ENCODE assay signal across 8 mouse cellular contexts in the genomic region with DNA sequence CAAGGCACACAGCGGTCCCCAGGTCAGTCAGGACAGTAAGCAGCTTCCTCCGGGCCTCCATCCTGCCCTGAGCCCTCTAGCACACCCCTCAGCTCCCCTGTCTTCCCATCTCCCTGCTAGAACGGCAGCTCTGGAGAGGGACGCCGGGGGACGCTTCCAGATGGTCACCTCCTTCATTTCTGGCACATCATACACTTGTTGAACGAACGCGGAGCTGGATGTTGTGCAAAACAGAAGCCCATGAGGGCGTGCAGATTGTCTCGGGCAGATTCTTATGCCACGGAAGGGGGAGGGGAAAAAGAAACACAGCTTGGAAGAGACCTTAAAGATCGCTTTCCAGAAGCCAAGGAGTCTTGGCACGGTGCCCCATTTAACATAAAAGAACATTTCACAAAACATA.
A peak's percentile ranks its signal among the peaks of the same experiment; 100 is the strongest.
DNase-seq lines count a peak whose midpoint lies in the region; ATAC-seq and TF ChIP-seq lines count a peak whose summit lies in the region.

No protein-coding gene starts in this region.

- peaks cover 13% of the 10 kb centered on the region for H3K36me3 ChIP-seq in heart, embryonic 13.5 days
- H3K36me3 ChIP-seq in lung, embryonic 16.5 days (ENCODE audit: control insufficient read depth, insufficient read depth, low read length) = peaks cover 6% of the 10 kb centered on the region; the same call in 1 of the 2 replicates
- no peaks in the 10 kb centered on the region for H3K36me3 ChIP-seq in hindbrain, embryonic 16.5 days (ENCODE audit: control insufficient read depth, insufficient read depth, low read length)

- H3K9me3 ChIP-seq in heart, embryonic 13.5 days = 0 out of 2 replicates have a peak, but pooled peaks cover 3% of the 10 kb centered on the region
- H3K9me3 ChIP-seq in lung, embryonic 16.5 days (ENCODE audit: control insufficient read depth, low read length) = peaks cover 6% of the 10 kb centered on the region
- H3K9me3 ChIP-seq in hindbrain, embryonic 16.5 days (ENCODE audit: control insufficient read depth, low read length) = no peaks in the 10 kb centered on the region

- H3K27me3 ChIP-seq in heart, embryonic 13.5 days (replicated peaks) = no peaks in the 10 kb centered on the region
- H3K27me3 ChIP-seq in lung, embryonic 16.5 days (ENCODE audit: control insufficient read depth, insufficient read depth, low read depth, low read length) = no peaks in the 10 kb centered on the region
- H3K27me3 ChIP-seq in hindbrain, embryonic 16.5 days (replicated peaks; ENCODE audit: control insufficient read depth, insufficient read depth, low read length) = no peaks in the 10 kb centered on the region

- peak overlapping the region; percentile 33 for H3K4me2 ChIP-seq in heart, embryonic 13.5 days
- H3K4me2 ChIP-seq in lung, embryonic 16.5 days (ENCODE audit: low read depth, low read length) = peak overlapping the region; percentile 44
- H3K4me2 ChIP-seq in hindbrain, embryonic 16.5 days (ENCODE audit: low read length) = peak overlapping the region; percentile 30

- no peak overlapping the region for H3K9ac ChIP-seq in heart, embryonic 13.5 days
- H3K9ac ChIP-seq in lung, embryonic 16.5 days (ENCODE audit: low read length) = no peak overlapping the region
- no peak overlapping the region for H3K9ac ChIP-seq in hindbrain, embryonic 16.5 days (ENCODE audit: low read depth, low read length)

- no peak for TF ChIP-seq CTCF in lung, adult 2 months (IDR thresholded peaks at IDR 0.05; ENCODE audit: insufficient read depth, low read length)

- peaks cover 16% of the 10 kb centered on the region; the same call in 1 of the 2 replicates for H3K4me1 ChIP-seq in heart, embryonic 13.5 days
- H3K4me1 ChIP-seq in lung, embryonic 16.5 days (replicated peaks; ENCODE audit: control insufficient read depth, insufficient read depth, low read length) = peaks cover 11% of the 10 kb centered on the region
- H3K4me1 ChIP-seq in lung, adult 2 months (ENCODE audit: control insufficient read depth, insufficient read depth, low read length) = peaks cover 4% of the 10 kb centered on the region; the same call in 1 of the 2 replicates
- peaks cover 18% of the 10 kb centered on the region for H3K4me1 ChIP-seq in hindbrain, embryonic 16.5 days (ENCODE audit: control insufficient read depth, insufficient read depth, low read depth, low read length)

- DNase-seq in heart, postnatal 25 days (ENCODE audit: low spot score) = no peak
- DNase-seq in lung, adult 2 months = no peak
- peak; percentile 82 for DNase-seq in retina, postnatal 1 day
- no peak for DNase-seq in adrenal gland, adult 2 months
- DNase-seq in cerebellum, adult 11-12 months = no peak

- no peak overlapping the region for H3K27ac ChIP-seq in heart, embryonic 13.5 days (replicated peaks)
- no peak overlapping the region for H3K27ac ChIP-seq in lung, embryonic 16.5 days (ENCODE audit: low read length)
- peak overlapping the region; percentile 36; the same call in 1 of the 2 replicates for H3K27ac ChIP-seq in hindbrain, embryonic 16.5 days (ENCODE audit: low read depth, low read length)

- no peak overlapping the region for H3K4me3 ChIP-seq in heart, embryonic 13.5 days
- peak overlapping the region; percentile 16 for H3K4me3 ChIP-seq in lung, embryonic 16.5 days (ENCODE audit: low read length)
- no peak overlapping the region for H3K4me3 ChIP-seq in lung, adult 2 months (replicated peaks; ENCODE audit: extremely low read depth, low read depth, low read length)
- no peak overlapping the region for H3K4me3 ChIP-seq in hindbrain, embryonic 16.5 days (ENCODE audit: low read length)

- no peak for TF ChIP-seq POLR2A in lung, adult 2 months (IDR thresholded peaks at IDR 0.05; ENCODE audit: borderline replicate concordance, extremely low read depth, low read depth, low read length)

- no peak for ATAC-seq in heart, embryonic 13.5 days (ENCODE audit: extremely low read depth, insufficient number of reproducible peaks, low FRiP score, low TSS enrichment)
- peak; percentile 69 for ATAC-seq in lung, embryonic 16.5 days (ENCODE audit: low read depth)
- peak; percentile 76 for ATAC-seq in hindbrain, embryonic 16.5 days

- 65% methylated on average over 14 of the region's 14 CpGs for WGBS in heart, embryonic 13.5 days
- 41% methylated on average over 14 of the region's 14 CpGs for WGBS in lung, embryonic 16.5 days
- 36% methylated on average over 14 of the region's 14 CpGs for WGBS in lung, adult 2 months
- 27% methylated on average over 14 of the region's 14 CpGs for WGBS in hindbrain, embryonic 16.5 days

- intact Hi-C loops in heart, postnatal 25 days (cut with DNase I) = no loop called here
